Mouse (Mus musculus) olfactory bulb, adult 2 months (tissue): ENCODE data around the gene Ndufa4l2. TPM values are rescaled to one million over a fixed set of nuclear protein-coding genes. Genes with fewer than 3 reads are reported as not detected.

Source experiments
- H3K27ac ChIP-seq: fragments of 200-500 bp; 2 replicates; pipeline ENCODE4 v1.5.1; 2012; ENCODE audit warnings: low read depth, low read length; ENCODE audit not compliant: insufficient read depth
- H3K4me1 ChIP-seq: fragments of 200-500 bp; 2 replicates; pipeline ENCODE4 v1.6.1; 2012; ENCODE audit warnings: low read length; ENCODE audit not compliant: control insufficient read depth, insufficient read depth
- H3K4me3 ChIP-seq: fragments of 200-500 bp; 2 replicates; pipeline ENCODE4 v1.5.1; 2012; ENCODE audit warnings: mild to moderate bottlenecking, low read depth, low read length, moderate library complexity; ENCODE audit not compliant: insufficient read depth
- CTCF ChIP-seq: fragments of 200-500 bp; IDR thresholded peaks from 2 replicates; pipeline ENCODE4 v1.5.1; 2012; ENCODE audit warnings: low read depth, mild to moderate bottlenecking, low read length, moderate library complexity; ENCODE audit not compliant: insufficient read depth
- POLR2A ChIP-seq: fragments of 200-500 bp; IDR thresholded peaks from 2 replicates; pipeline ENCODE4 v1.6.1; 2012; ENCODE audit warnings: mild to moderate bottlenecking, low read depth, low read length, moderate library complexity; ENCODE audit not compliant: insufficient read depth
- WGBS: fragments of 180-500 bp; shearing (Covaris S2); methylation state at CpG from one replicate; pipeline ENCODE4 v1.1.7; 2018; 5-methylcytosine and 5-hydroxymethylcytosine counted together
- polyA plus RNA-seq: library from polyadenylated mRNA; stranded (reverse); fragments of >200 nt; gene quantifications from 2 replicates; pipeline ENCODE4 v1.2.4, GENCODE M21; 2012; ENCODE audit warnings: low replicate concordance; ENCODE audit not compliant: missing spikeins, insufficient read depth, insufficient read length

Ndufa4l2 gene
- polyA plus RNA-seq, 1 experiment: not detected

GRCm38 (mm10) chr10:127514111-127514698, 562 bp upstream of the Ndufa4l2 start:
- H3K4me3 ChIP-seq: no peak overlapping the region
- H3K27ac ChIP-seq: no peak overlapping the region
- WGBS: 41% methylated on average over 13 of the region's 13 CpGs
- H3K4me1 ChIP-seq: peaks cover 55% of the 10 kb centered on the region
- TF ChIP-seq POLR2A (no peak), CTCF (no peak)

- Histone ChIP-seq H3K4me3 (no peak overlapping the region), H3K4me1 (peaks cover 42% of the 10 kb centered on the region), H3K27ac (no peak overlapping the region)
- 62% methylated on average over 9 of the region's 9 CpGs for WGBS
- TF ChIP-seq CTCF (no peak), POLR2A (no peak)
Measured at GRCm38 (mm10) chr10:127515271-127515982, 660 bp downstream of the Ndufa4l2 start.

GRCm38 (mm10) chr10:127515983-127516459, 1.3 kb downstream of the Ndufa4l2 start:
- H3K27ac ChIP-seq: no peak overlapping the region
- 61% methylated on average over 8 of the region's 8 CpGs for WGBS
- H3K4me1 ChIP-seq: peaks cover 40% of the 10 kb centered on the region
- TF ChIP-seq POLR2A (no peak), CTCF (no peak)
- no peak overlapping the region for H3K4me3 ChIP-seq

GRCm38 (mm10) chr10:127516576-127517260, 2.0 kb downstream of the Ndufa4l2 start:
- peaks cover 39% of the 10 kb centered on the region for H3K4me1 ChIP-seq
- TF ChIP-seq CTCF (no peak), POLR2A (no peak)

GRCm38 (mm10) chr10:127517941-127518340, 3.2 kb downstream of the Ndufa4l2 start:
- Histone ChIP-seq H3K4me3 (no peak overlapping the region), H3K27ac (no peak overlapping the region), H3K4me1 (peaks cover 31% of the 10 kb centered on the region)
- TF ChIP-seq POLR2A (no peak), CTCF (no peak)
- WGBS: 96% methylated on average over 22 of the region's 22 CpGs

More at GRCm38 (mm10) chr10:127516576-127517260, 2.0 kb downstream of the Ndufa4l2 start:
- Histone ChIP-seq H3K27ac (no peak overlapping the region), H3K4me3 (no peak overlapping the region)
- WGBS: 41% methylated on average over 30 of the region's 30 CpGs

GRCm38 (mm10) chr10:127519041-127519701, 4.4 kb downstream of the Ndufa4l2 start:
- TF ChIP-seq POLR2A (no peak), CTCF (no peak)
- Histone ChIP-seq H3K4me1 (peaks cover 19% of the 10 kb centered on the region), H3K27ac (no peak overlapping the region), H3K4me3 (no peak overlapping the region)
- WGBS: 93% methylated on average over 26 of the region's 26 CpGs

GRCm38 (mm10) chr10:127519903-127520713, 5.3 kb downstream of the Ndufa4l2 start:
- no peak for TF ChIP-seq POLR2A
- TF ChIP-seq CTCF: no peak
- 96% methylated on average over 37 of the region's 37 CpGs for WGBS
- H3K4me1 ChIP-seq: peaks cover 21% of the 10 kb centered on the region
- no peak overlapping the region for H3K4me3 ChIP-seq
- no peak overlapping the region for H3K27ac ChIP-seq
